Mouse (Mus musculus) liver, embryonic 16.5 days (tissue): ENCODE results near the gene Gm10974. TPM values are rescaled to one million over a fixed set of nuclear protein-coding genes. Genes with fewer than 3 reads are reported as not detected.

Experiments
- ATAC-seq: fragments of 200-750 bp; cut with Nextera tagmentation; 2 replicates; pipeline ENCODE4 v1.8.0; 2017; ENCODE audit warnings: low read depth, mild to moderate bottlenecking, moderate number of reproducible peaks, moderate library complexity
- H3K27ac ChIP-seq: fragments of 300-500 bp; sonication (generic); 2 replicates; pipeline ENCODE4 v1.5.1; 2014; ENCODE audit warnings: mild to moderate bottlenecking, low read length
- H3K27me3 ChIP-seq: fragments of 300-500 bp; sonication (generic); 2 replicates; pipeline ENCODE4 v1.6.1; 2014; ENCODE audit warnings: low read depth, low read length, mixed read lengths; ENCODE audit not compliant: control insufficient read depth, insufficient read depth
- H3K36me3 ChIP-seq: fragments of 300-500 bp; sonication (generic); 2 replicates; pipeline ENCODE4 v1.6.1; 2014; ENCODE audit warnings: mild to moderate bottlenecking; ENCODE audit not compliant: control insufficient read depth, insufficient read depth
- H3K4me1 ChIP-seq: fragments of 300-500 bp; sonication (generic); 2 replicates; pipeline ENCODE4 v1.6.1; 2014; ENCODE audit warnings: low read depth, low read length, mixed read lengths; ENCODE audit not compliant: control insufficient read depth
- H3K4me2 ChIP-seq: fragments of 300-500 bp; sonication (generic); 2 replicates; pipeline ENCODE4 v1.6.1; 2014; ENCODE audit warnings: low read depth, low read length, mixed read lengths
- H3K4me3 ChIP-seq: fragments of 300-500 bp; sonication (generic); 2 replicates; pipeline ENCODE4 v1.5.1; 2014; ENCODE audit warnings: low read depth, mild to moderate bottlenecking, low read length
- H3K9ac ChIP-seq: fragments of 300-500 bp; sonication (generic); 2 replicates; pipeline ENCODE4 v1.6.1; 2014; ENCODE audit warnings: low read depth, low read length
- H3K9me3 ChIP-seq: fragments of 300-500 bp; sonication (generic); replicated peaks from 2 replicates; pipeline ENCODE4 v1.6.1; 2016; ENCODE audit warnings: low read length; ENCODE audit not compliant: control insufficient read depth
- WGBS: fragments of 180-500 bp; shearing (Covaris S2); extraction: QIAGEN DNeasy Blood & Tissue Kit; methylation state at CpG from one replicate; pipeline ENCODE4 v1.1.7; 2014; ENCODE audit not compliant: insufficient replicate concordance; 5-methylcytosine and 5-hydroxymethylcytosine counted together
- microRNA-seq: library from miRNA; unstranded; fragments of <30 nt; microRNA quantifications from one replicate; pipeline ENCODE4, GENCODE M21; 2016
- polyA plus RNA-seq: library from polyadenylated mRNA; unstranded; fragments of >200 nt; fragmentation: Nextera tagmentation; extraction: Ambion mirVana; gene quantifications from 2 replicates; pipeline ENCODE4 v1.2.1, GENCODE M21; 2015

Gene Gm10974
- polyA plus RNA-seq, 1 experiment from 2014 or later = not detected

- WGBS = 39% methylated on average over 10 of the region's 10 CpGs
- Histone ChIP-seq H3K27ac (no peak overlapping the region), H3K9me3 (no peaks in the 10 kb centered on the region), H3K9ac (no peak overlapping the region), H3K4me3 (no peak overlapping the region), H3K27me3 (no peaks in the 10 kb centered on the region), H3K4me1 (no peaks in the 10 kb centered on the region), H3K36me3 (no peaks in the 10 kb centered on the region), H3K4me2 (no peak overlapping the region)
- ATAC-seq = no peak
Measured at GRCm38 (mm10) chr7:66434453-66434935, 68.8 kb downstream of the Gm10974 start.

Small RNA genes lying within 50 kb of the gene (microRNA-seq; reads per million reads assigned to microRNA genes)
- not detected for gene Mir7057

Other genes starting within 250 kb of the Gm10974 start
- 5.0 and 6.7 TPM in 2 replicates for gene Lrrk1, start 22.4 kb downstream of the Gm10974 start, polyA plus RNA-seq
- gene Aldh1a3, start 61.6 kb downstream of the Gm10974 start, polyA plus RNA-seq = 0.73 and 0.78 TPM in 2 replicates